Mouse (Mus musculus) gastrocnemius, adult 2 months (tissue): ENCODE results near the gene Zswim5. TPM values are rescaled to one million over a fixed set of nuclear protein-coding genes. Genes with fewer than 3 reads are reported as not detected.

Source experiments
- DNase-seq: peaks from one replicate; pipeline ENCODE4 v3.0.0; 2022
- H3K27ac ChIP-seq: fragments of 200-600 bp; 2 replicates; pipeline ENCODE4 v1.8.1; 2022; ENCODE audit warnings: mild to moderate bottlenecking
- H3K4me3 ChIP-seq: fragments of 200-600 bp; 2 replicates; pipeline ENCODE4 v1.8.1; 2022; ENCODE audit warnings: mild to moderate bottlenecking, moderate library complexity
- CTCF ChIP-seq: fragments of 200-600 bp; IDR thresholded peaks from 2 replicates; pipeline ENCODE4 v1.8.1; 2022; ENCODE audit warnings: antibody characterized with exemption, mild to moderate bottlenecking, moderate library complexity
- intact Hi-C: fragments of 180-260 bp; cut with DNase I; formaldehyde crosslinking; loops from one replicate; pipeline ENCODE4 v1.15.1; 2025
- total RNA-seq, 2 experiments: library from RNA; stranded (reverse); gene quantifications; 2 replicates each; pipeline ENCODE4 v1.2.3; 2021

Gene Zswim5
- total RNA-seq, 2 experiments from 2014 or later: 0.14 TPM; not detected in 1

DNA sequence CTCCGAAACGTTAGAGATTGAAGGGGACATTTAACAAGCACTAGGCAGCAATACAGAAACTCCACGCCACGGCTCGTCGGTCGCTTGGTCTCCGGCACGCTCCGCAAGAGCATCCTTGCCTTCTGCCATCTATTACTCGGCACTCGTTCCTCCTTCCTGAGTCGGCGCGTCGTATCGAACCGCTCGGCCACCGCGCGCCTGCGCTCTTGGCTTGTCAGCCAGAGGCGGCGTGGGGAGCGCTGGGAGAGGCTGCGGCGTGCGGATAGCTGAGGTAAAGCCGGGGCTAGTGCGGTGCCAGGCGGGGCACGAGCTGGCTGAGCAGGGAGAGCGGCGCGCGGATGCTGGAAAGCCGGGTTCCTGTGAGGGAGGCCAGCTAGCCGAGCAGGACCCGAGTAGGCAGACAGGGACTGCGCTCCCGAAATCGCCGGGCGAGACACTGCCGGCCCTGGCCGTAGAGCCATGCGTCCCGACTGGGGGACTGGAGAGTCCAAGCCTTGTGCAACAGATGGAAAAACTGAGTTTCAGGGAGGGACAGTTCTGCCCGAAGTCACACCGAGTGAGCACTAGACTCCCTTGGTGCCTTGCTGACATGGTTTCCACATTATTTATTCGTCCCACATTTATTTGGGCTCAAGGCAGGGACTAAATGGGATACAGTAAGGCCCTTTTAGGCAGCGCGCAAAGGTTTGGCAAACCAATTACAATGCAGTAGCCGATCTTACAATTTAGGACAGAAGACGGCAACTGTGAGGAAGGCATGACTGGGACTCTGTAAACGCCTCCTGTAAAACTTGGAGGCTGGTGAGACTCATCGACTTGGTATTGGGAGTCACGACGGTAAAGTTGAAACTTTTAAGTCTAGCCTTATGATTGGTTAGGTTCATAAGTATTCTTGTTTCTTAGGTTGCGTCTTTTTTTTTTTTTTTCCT lies 142.3 kb downstream of the Zswim5 start, which contains the start of gene Eif2b3:
Gene Eif2b3, plus strand, starts transcription at position 197 of the 929 bp plus-strand sequence.
- Histone ChIP-seq H3K4me3 (peak within 1 kb of the TSS; percentile 91), H3K27ac (peak within 1 kb of the TSS; percentile 94)
- DNase-seq: peak; percentile 94
- intact Hi-C loops: loop anchor here (5.0 kb wide), 1 partner anchor 103 kb away; no protein-coding TSS in a partner anchor
- TF ChIP-seq CTCF: 0 out of 2 replicates have a peak, but pooled peaks have one; percentile 4

- intact Hi-C loops: no loop called here
- no peak for DNase-seq
- Histone ChIP-seq H3K27ac (no peak overlapping the region), H3K4me3 (no peak overlapping the region)
- TF ChIP-seq CTCF: no peak
Observed at GRCm38 (mm10) chr4:117023469-117023868, 146.3 kb downstream of the Zswim5 start.

- Histone ChIP-seq H3K27ac (no peak overlapping the region), H3K4me3 (no peak overlapping the region)
- intact Hi-C loops: no loop called here
- peak; percentile 25 for TF ChIP-seq CTCF
- DNase-seq: no peak
Observed at GRCm38 (mm10) chr4:117031105-117031504, 153.9 kb downstream of the Zswim5 start.

Other genes with a start within 250 kb of the Zswim5 start
- 10 to 100 TPM; 11.5 to 11.8 TPM for gene Nasp, start 249.4 kb upstream of the Zswim5 start, total RNA-seq
- gene Akr1a1, start 225.7 kb upstream of the Zswim5 start, total RNA-seq: 100 to 1,000 TPM; 178 to 196 TPM
- 100 to 1,000 TPM; 260 to 273 TPM for gene Prdx1, start 191.8 kb upstream of the Zswim5 start, total RNA-seq
- gene Mmachc, start 169.0 kb upstream of the Zswim5 start, total RNA-seq: 10 to 100 TPM; 25.5 to 46.4 TPM
- gene Ccdc163, start 168.9 kb upstream of the Zswim5 start, total RNA-seq: 1 to 10 TPM; 1.9 to 3.8 TPM
- gene Tesk2, start 156.4 kb upstream of the Zswim5 start, total RNA-seq: 1 to 10 TPM; 1.5 TPM
- 1 to 10 TPM; 4.1 to 5.4 TPM for gene Toe1, start 69.7 kb upstream of the Zswim5 start, total RNA-seq
- gene Mutyh, start 69.7 kb upstream of the Zswim5 start, total RNA-seq: 1 to 10 TPM in 1 of 2 experiments, under 1 TPM in 1; 0.87 to 1.8 TPM
- 1 to 10 TPM; 1.5 to 1.9 TPM for gene Hpdl, start 55.7 kb upstream of the Zswim5 start, total RNA-seq
- 10 to 100 TPM; 59.1 to 69.1 TPM for gene Urod, start 117.0 kb downstream of the Zswim5 start, total RNA-seq
- gene Hectd3, start 117.9 kb downstream of the Zswim5 start, total RNA-seq: 10 to 100 TPM; 13.8 to 15.3 TPM
- 10 to 100 TPM; 22.2 to 23.2 TPM for gene Eif2b3, start 142.0 kb downstream of the Zswim5 start, total RNA-seq
- gene Ptch2, start 218.7 kb downstream of the Zswim5 start, total RNA-seq: under 1 TPM; 0.22 to 0.54 TPM
- gene Btbd19, start 248.3 kb downstream of the Zswim5 start, total RNA-seq: 1 to 10 TPM; 2.3 to 2.5 TPM
- gene Tctex1d4, start 249.4 kb downstream of the Zswim5 start, total RNA-seq: not detected